Mouse (Mus musculus): ENCODE results near the gene Gabrr1.
"Not testable (repeated sequence)": the region's sequence is repeated elsewhere in the genome, so short reads cannot be mapped to it uniquely, and the experiment has no call there.

Gabrr1 gene

GRCm38 (mm10) chr4:33132221-33132620, at the start of gene Gabrr1:
Gabrr1 (plus strand) TSS chr4:33132521.
- DNase-seq (ENCODE audit: low spot score) = no peak

GRCm38 (mm10) chr4:33099118-33099694, 33.1 kb upstream of the Gabrr1 start:
- DNase-seq (ENCODE audit: low spot score) = no peak

- no peak for DNase-seq (ENCODE audit: low spot score)
Observed at GRCm38 (mm10) chr4:33109720-33110458, 22.4 kb upstream of the Gabrr1 start.

DNA sequence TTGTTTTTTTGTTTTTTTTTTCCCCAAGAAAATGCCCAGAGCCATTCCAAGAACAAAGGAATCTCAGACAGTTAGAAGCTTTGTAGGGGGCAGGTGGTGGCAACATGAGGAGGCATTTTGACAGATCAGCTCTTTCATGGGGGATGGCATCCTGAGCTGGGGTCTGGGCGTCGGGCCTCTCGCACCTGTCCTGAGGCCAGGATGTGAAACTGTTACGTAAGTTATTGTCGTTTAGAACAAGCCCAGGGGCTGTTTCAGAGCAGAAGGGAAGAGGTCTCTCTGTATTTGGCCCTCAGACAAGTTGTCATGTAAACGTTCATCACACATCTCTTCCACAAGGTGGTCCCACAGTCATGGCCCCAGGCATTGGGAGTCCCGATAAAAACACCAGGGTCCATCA, 21.5 kb upstream of the Gabrr1 start:
- DNase-seq (ENCODE audit: low spot score) = no peak

DNA sequence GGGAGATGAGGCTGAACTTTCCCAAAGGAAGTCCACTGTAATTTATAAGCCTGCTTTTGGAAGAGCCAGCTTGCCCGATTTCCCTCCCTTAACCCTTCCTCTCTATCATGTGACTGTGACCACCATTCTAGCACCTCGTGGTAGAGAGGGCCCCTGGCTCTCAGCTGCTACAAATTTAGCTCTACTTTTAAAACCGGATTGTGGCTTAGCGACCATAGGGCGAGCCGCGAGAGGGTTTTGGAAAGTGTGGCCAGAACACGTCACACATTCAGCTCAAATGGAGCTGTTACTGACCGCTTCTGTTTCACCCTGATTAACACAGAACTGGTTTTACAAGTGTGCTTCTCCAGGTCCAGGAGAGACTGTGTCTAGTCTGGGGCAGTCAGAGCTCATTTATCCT, 21.0 kb upstream of the Gabrr1 start:
- DNase-seq (ENCODE audit: low spot score) = no peak

- not testable (repeated sequence) for DNase-seq (ENCODE audit: low spot score)
Observed at GRCm38 (mm10) chr4:33112866-33113265, 19.5 kb upstream of the Gabrr1 start.

DNA sequence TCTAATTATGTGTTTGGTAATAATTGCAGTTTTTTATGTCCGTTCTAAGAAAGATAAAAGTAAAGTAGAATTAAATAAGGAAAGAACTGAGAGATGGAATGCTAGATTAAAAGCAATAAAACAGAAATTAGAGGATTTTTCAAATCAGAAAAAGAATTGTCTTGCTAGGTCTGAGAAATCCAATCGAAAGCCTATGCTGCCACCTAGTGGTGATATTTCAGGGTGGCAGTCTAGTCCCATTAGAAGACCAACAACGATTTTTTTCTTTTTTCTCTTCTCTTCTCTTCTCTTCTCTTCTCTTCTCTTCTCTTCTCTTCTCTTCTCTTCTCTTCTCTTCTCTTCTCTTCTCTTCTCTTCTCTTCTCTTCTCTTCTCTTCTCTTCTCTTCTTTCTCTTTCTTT, 13.2 kb upstream of the Gabrr1 start:
- peak; percentile 80 for DNase-seq (ENCODE audit: low spot score)

DNA sequence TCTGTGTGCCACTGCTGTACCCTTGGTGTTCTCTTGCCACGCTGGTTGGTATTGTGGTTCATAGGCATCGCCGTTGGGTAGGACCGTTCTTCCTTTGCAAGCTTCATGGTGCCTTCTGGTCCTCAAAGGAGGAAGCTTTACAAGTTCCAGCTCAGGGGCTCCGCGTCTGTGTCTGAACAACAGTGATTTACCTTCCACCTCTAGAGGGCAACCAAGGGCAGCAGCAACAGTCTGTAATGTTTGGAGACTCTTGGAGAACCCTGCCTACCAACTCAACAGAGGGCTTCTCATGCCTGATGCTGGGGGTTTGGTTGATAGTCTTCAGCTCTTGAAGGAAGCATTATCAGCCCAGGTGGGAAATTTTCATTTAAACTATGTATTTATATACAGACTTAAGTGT, 7.8 kb upstream of the Gabrr1 start:
- DNase-seq (ENCODE audit: low spot score) = peak; percentile 55

- DNase-seq (ENCODE audit: low spot score) = no peak
Observed at GRCm38 (mm10) chr4:33125409-33126084, 6.8 kb upstream of the Gabrr1 start.

- DNase-seq (ENCODE audit: low spot score) = no peak
Observed at GRCm38 (mm10) chr4:33146679-33147291, 14.5 kb downstream of the Gabrr1 start.

DNA sequence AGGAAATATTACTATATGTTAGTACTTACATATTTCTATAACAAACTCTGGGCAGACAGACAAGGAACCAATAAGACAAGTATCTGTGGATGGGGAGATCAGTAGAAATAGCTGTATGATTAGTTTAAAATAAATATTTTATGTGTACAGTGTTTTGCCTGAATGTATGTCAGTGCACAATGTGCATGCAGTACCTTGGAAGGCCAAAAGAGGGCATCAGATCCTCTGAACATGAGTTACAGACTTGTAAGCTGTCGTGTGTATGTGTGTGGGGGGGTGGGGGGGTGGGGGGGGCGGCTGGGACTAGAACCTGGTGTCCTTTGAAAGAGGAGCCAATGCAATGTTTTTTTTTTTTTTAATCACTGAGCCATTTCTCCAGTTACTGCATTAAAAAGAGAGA, 15.5 kb downstream of the Gabrr1 start:
- DNase-seq (ENCODE audit: low spot score) = peak; percentile 83

GRCm38 (mm10) chr4:33149150-33149549, 16.8 kb downstream of the Gabrr1 start:
- no peak for DNase-seq (ENCODE audit: low spot score)

DNA sequence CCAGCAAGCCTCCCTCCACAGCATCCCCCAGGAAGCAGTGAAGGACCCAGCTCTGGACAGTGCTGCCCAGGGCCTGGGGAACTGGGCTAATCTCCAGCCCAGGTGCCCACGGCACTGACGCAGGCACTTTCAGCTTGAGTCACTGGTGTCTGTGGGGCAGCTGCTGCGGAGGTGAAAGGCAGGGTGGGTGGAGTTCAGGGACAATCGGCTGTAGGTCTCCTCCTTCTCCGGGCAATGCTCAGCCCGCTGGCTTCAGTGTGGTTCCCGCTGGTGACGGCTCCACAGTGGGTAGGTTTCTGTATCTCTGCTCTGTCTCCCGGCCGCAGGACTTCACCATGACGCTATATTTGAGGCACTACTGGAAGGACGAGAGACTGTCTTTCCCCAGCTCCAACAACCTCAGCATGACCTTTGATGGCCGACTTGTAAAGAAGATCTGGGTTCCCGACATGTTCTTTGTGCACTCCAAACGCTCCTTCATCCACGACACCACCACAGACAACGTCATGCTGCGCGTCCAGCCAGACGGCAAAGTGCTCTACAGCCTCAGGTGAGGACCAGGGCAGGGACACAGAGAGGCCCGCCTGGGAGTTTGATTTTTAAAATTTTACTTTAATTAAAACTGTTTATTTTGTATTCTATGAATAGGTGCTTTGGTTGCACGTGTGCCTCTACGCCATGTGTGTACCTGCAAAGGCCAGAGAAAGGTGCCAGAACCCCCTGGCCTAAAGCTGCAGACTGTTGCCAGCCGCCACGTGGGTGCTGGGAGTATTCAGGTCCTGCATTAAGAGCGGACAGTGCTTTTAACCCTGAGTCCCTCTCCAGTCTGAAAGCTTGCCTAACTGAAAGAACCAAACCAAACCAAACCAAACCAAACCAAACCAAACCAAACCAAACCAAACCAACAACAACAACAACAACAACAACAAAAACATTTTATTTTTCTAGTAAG, 20.0 kb downstream of the Gabrr1 start:
- no peak for DNase-seq (ENCODE audit: low spot score)

DNA sequence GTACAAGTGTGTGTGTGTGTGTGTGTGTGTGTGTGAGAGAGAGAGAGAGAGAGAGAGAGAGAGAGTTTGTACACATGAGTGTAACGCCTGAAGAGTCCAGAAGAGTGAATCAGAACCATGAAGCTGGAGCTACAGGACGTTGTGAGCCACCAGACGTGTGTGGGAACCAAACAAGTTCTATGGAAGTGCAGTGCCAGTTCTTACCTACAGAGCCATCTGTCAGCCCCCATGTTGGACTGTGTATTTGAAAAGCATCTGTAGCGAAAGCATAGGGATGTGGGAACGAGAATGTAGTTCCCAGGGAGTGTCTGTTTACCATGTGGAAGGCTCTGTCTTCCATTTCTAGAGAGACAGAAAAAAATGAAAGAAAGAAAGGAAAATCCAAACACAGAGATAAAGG, 51.2 kb downstream of the Gabrr1 start:
- DNase-seq (ENCODE audit: low spot score) = no peak

DNA sequence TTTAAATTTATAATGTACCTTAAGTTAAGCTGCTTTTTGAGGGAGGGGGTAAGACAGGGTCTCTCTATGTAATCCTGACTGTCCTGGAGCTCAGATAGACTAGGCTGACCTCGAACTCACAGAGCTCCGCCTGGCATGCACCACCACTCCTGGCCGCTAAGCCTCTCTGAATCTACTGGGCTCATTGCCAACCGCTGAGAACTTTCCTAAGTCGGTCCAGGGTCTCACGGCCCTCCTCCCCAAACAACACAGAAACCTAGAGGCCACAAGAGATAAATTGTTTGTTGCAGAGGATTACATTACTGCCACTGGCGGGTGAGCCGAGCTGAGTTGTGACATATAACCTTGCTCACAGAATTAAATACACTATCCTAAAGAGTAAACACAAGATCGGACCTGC, 55.8 kb downstream of the Gabrr1 start:
- peak; percentile 60 for DNase-seq (ENCODE audit: low spot score)

DNA sequence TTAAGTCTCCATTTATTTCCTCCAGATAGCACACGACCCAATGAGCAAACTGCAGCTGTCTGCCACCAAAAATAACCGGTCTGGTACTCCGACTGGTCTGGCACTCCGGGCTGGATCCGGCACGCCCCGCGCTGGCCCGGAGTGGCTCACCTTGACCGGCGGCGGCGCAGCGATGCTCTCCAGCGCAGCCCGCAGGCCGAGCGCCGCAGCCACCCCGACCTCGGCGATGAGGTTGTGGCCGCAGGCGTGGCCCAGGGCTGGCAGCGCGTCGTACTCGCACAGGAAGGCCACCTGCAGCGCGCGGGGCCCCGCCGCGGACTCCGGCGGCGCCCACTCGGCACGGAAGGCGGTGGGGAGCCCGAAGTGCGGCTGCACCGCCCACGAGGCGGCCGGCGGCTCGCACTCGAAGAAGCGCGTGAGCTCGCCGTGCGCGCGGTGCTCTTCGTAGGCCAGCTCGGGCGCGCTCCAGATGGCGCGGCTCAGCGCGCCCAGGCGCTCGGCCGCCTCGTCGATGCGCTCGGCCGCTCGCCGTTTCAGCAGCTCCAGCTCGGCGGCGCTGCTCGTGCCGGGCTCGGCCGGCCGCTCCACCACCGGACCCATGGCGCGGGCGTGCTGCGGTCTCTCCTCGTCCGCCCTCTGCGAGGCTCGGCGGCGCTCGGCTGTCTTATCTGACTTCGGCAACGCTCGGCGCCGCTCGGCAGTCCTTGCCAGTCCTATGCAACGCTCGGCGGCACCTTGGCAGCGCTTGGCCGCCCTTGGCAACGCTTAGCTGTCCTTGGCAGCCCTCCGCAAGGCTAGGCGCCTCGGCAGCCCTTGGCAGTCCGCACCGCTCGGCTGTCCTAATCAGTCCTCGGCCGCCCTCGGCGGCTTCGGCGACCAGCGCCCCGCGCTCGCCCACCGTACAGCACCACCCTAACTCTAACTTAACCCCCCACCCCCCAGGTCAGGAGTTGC, 56.7 kb downstream of the Gabrr1 start:
- peak; percentile 87 for DNase-seq (ENCODE audit: low spot score)

DNA sequence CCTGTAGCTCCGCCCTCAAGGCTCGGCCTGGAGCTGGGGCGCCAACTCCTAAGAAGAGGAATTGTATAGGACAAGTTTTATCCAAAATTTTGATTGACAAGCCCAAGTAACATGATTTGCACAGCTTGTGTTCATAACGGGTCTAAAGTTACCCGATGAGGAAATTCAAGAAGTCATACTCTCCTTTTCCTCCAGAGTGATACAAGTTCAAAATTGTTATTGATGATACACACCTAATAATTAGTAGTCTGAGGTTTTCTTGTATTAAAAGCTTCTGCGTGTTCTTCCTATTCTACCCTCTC, 57.4 kb downstream of the Gabrr1 start, which contains the start of gene Pm20d2:
Pm20d2 (minus strand) TSS at position 3 of the 302 bp plus-strand sequence.
- no peak for DNase-seq (ENCODE audit: low spot score)

- peak; percentile 10 for DNase-seq (ENCODE audit: low spot score)
Observed at GRCm38 (mm10) chr4:33198117-33198516, 65.8 kb downstream of the Gabrr1 start.

- peak; percentile 86 for DNase-seq (ENCODE audit: low spot score)
Observed at GRCm38 (mm10) chr4:33204682-33205081, 72.4 kb downstream of the Gabrr1 start.

GRCm38 (mm10) chr4:33207551-33207950, 75.2 kb downstream of the Gabrr1 start:
- DNase-seq (ENCODE audit: low spot score) = no peak

Data from embryo, embryonic 10 days (tissue).